8 mouse cellular contexts compared by ENCODE assay signal in genomic region chr3:30995283-30995898, GRCm38 (mm10). TPM values are rescaled to one million over a fixed set of nuclear protein-coding genes. Genes with fewer than 3 reads are reported as not detected.
DNase-seq lines count a peak whose midpoint lies in the region; ATAC-seq and TF ChIP-seq lines count a peak whose summit lies in the region.

TSS of gene Prkci (plus strand) at chr3:30995747.

- peaks cover 23% of the 10 kb centered on the region for H3K79me2 ChIP-seq in CH12.LX (replicated peaks; ENCODE audit: control insufficient read depth, extremely low read depth, insufficient read depth, poor library complexity, severe bottlenecking)

- H3K27ac ChIP-seq in CH12.LX (ENCODE audit: insufficient read depth, low read depth), result peak within 1 kb of the TSS; percentile 5; the same call in 1 of the 2 replicates
- H3K27ac ChIP-seq in forebrain, embryonic 11.5 days (ENCODE audit: low read depth, low read length), result peak within 1 kb of the TSS; percentile 25; the same call in 1 of the 2 replicates
- H3K27ac ChIP-seq in heart, embryonic 16.5 days (ENCODE audit: low read length), result peak within 1 kb of the TSS; percentile 93
- peak within 1 kb of the TSS; percentile 56 for H3K27ac ChIP-seq in liver, embryonic 15.5 days (replicated peaks)
- H3K27ac ChIP-seq in neural tube, embryonic 12.5 days, result no peak within 1 kb of the TSS; the same call in 1 of the 2 replicates

- peak within 1 kb of the TSS; percentile 64 for H3K9ac ChIP-seq in CH12.LX (ENCODE audit: insufficient read depth, low read depth)
- H3K9ac ChIP-seq in forebrain, embryonic 11.5 days (ENCODE audit: low read length), result peak within 1 kb of the TSS; percentile 92
- peak within 1 kb of the TSS; percentile 97 for H3K9ac ChIP-seq in heart, embryonic 16.5 days (ENCODE audit: low read length)
- peak within 1 kb of the TSS; percentile 81 for H3K9ac ChIP-seq in liver, embryonic 15.5 days
- peak within 1 kb of the TSS; percentile 88 for H3K9ac ChIP-seq in neural tube, embryonic 12.5 days

- TF ChIP-seq EP300 in CH12.LX (IDR thresholded peaks at IDR 0.05; ENCODE audit: low read length), result no peak

- dilution Hi-C loops in CH12.LX (cut with MboI; ENCODE audit: extremely low pct_ligation_motif_present, extremely low pct_unique_long_range_greater_than_20kb, low sequenced_read_pairs), result no loop called here

- H3K27me3 ChIP-seq in CH12.LX (replicated peaks), result no peaks in the 10 kb centered on the region
- no peaks in the 10 kb centered on the region for H3K27me3 ChIP-seq in forebrain, embryonic 11.5 days (ENCODE audit: control insufficient read depth, insufficient read depth, low read length)
- no peaks in the 10 kb centered on the region for H3K27me3 ChIP-seq in heart, embryonic 16.5 days (ENCODE audit: control insufficient read depth, insufficient read depth, low read length)
- H3K27me3 ChIP-seq in liver, embryonic 15.5 days, result no peaks in the 10 kb centered on the region
- H3K27me3 ChIP-seq in neural tube, embryonic 12.5 days (replicated peaks), result no peaks in the 10 kb centered on the region

- no peak for TF ChIP-seq CTCF in CH12.LX (conservative IDR thresholded peaks at IDR 0.05 in 1 of 2, IDR thresholded peaks at IDR 0.05 in 1 of 2; ENCODE audit: low read depth in 2 of 2, low read length in 2 of 2)

- in situ Hi-C loops in CH12.LX (cut with MboI; ENCODE audit: low pct_ligation_motif_present, low pct_unique_long_range_greater_than_20kb, low sequenced_read_pairs), result loop anchor here (25.0 kb wide), 1 partner anchor 408 kb away; the partner anchor contains the start of gene Actrt3

- peak within 1 kb of the TSS; percentile 82 to 94 (median 83) for H3K4me3 ChIP-seq in CH12.LX (replicated peaks in 1 of 3; ENCODE audit: low read depth in 2 of 3, low read length in 2 of 3, poor library complexity in 1 of 3)
- peak within 1 kb of the TSS; percentile 85 for H3K4me3 ChIP-seq in forebrain, embryonic 11.5 days (ENCODE audit: low read depth, low read length)
- peak within 1 kb of the TSS; percentile 97 for H3K4me3 ChIP-seq in heart, embryonic 16.5 days (ENCODE audit: low read length)
- H3K4me3 ChIP-seq in liver, embryonic 15.5 days (replicated peaks), result peak within 1 kb of the TSS; percentile 88
- H3K4me3 ChIP-seq in neural tube, embryonic 12.5 days, result peak within 1 kb of the TSS; percentile 88

- under 1% methylated on average over 43 of the region's 50 CpGs for WGBS in forebrain, embryonic 11.5 days
- WGBS in heart, embryonic 16.5 days, result under 1% methylated on average over 39 of the region's 50 CpGs
- under 1% methylated on average over 50 of the region's 50 CpGs for WGBS in liver, embryonic 15.5 days (ENCODE audit: insufficient replicate concordance)
- under 1% methylated on average over 48 of the region's 50 CpGs for WGBS in neural tube, embryonic 12.5 days

- no peaks in the 10 kb centered on the region for H3K36me3 ChIP-seq in CH12.LX (replicated peaks in 1 of 2; ENCODE audit: control insufficient read depth in 1 of 2, insufficient read depth in 1 of 2, low read length in 1 of 2)
- no peaks in the 10 kb centered on the region for H3K36me3 ChIP-seq in forebrain, embryonic 11.5 days (ENCODE audit: control insufficient read depth, insufficient read depth, low read length)
- no peaks in the 10 kb centered on the region for H3K36me3 ChIP-seq in heart, embryonic 16.5 days (ENCODE audit: control insufficient read depth, insufficient read depth)
- H3K36me3 ChIP-seq in liver, embryonic 15.5 days (replicated peaks), result no peaks in the 10 kb centered on the region
- no peaks in the 10 kb centered on the region for H3K36me3 ChIP-seq in neural tube, embryonic 12.5 days

- peaks cover 20 to 51% of the 10 kb centered on the region in 2 experiments for H3K4me1 ChIP-seq in CH12.LX (ENCODE audit: control insufficient read depth in 1 of 2, insufficient read depth in 2 of 2)
- peaks cover 5% of the 10 kb centered on the region; the same call in 1 of the 2 replicates for H3K4me1 ChIP-seq in forebrain, embryonic 11.5 days (replicated peaks; ENCODE audit: control insufficient read depth, insufficient read depth, low read length)
- peaks cover 26% of the 10 kb centered on the region for H3K4me1 ChIP-seq in heart, embryonic 16.5 days (ENCODE audit: control insufficient read depth, insufficient read depth, low read length)
- peaks cover 38% of the 10 kb centered on the region for H3K4me1 ChIP-seq in liver, embryonic 15.5 days (replicated peaks)
- peaks cover 14% of the 10 kb centered on the region for H3K4me1 ChIP-seq in neural tube, embryonic 12.5 days

- TF ChIP-seq POLR2A in CH12.LX (IDR thresholded peaks at IDR 0.05; ENCODE audit: low read depth, low read length), result peak; percentile 68

- DNase-seq in CH12.LX (ENCODE audit: extremely low read depth), result peak; percentile 88
- DNase-seq in c-Kit-positive CD71-positive TER-119-negative erythroid progenitor cells, embryonic 14.5 days (ENCODE audit: low read depth), result peak; percentile 87
- peak; percentile 97 for DNase-seq in forebrain, embryonic 11.5 days (ENCODE audit: low spot score)
- peak; percentile 94 to 97 for DNase-seq in kidney, postnatal 36 days
- DNase-seq in telencephalon, adult 2 months (ENCODE audit: low read depth, low spot score), result peak; percentile 97

- ATAC-seq in forebrain, embryonic 11.5 days (replicated peaks; ENCODE audit: low FRiP score), result peak; percentile 98
- ATAC-seq in heart, embryonic 16.5 days (replicated peaks; ENCODE audit: extremely low read depth, insufficient read depth, low FRiP score), result peak; percentile 98
- ATAC-seq in liver, embryonic 15.5 days (ENCODE audit: insufficient read depth), result peak; percentile 98
- ATAC-seq in neural tube, embryonic 12.5 days (ENCODE audit: low FRiP score, low read depth), result peak; percentile 98

- no peak for TF ChIP-seq RAD21 in CH12.LX (IDR thresholded peaks at IDR 0.05; ENCODE audit: low read depth, low read length)

- H3K9me3 ChIP-seq in CH12.LX (replicated peaks; ENCODE audit: low read length), result no peaks in the 10 kb centered on the region
- no peaks in the 10 kb centered on the region for H3K9me3 ChIP-seq in forebrain, embryonic 11.5 days (ENCODE audit: control insufficient read depth, low read length)
- H3K9me3 ChIP-seq in heart, embryonic 16.5 days (replicated peaks; ENCODE audit: control insufficient read depth, low read length), result no peaks in the 10 kb centered on the region
- H3K9me3 ChIP-seq in liver, embryonic 15.5 days (replicated peaks), result no peaks in the 10 kb centered on the region
- no peaks in the 10 kb centered on the region for H3K9me3 ChIP-seq in neural tube, embryonic 12.5 days

- peak within 1 kb of the TSS; percentile 88 for H3K4me2 ChIP-seq in CH12.LX (ENCODE audit: insufficient read depth, low read depth, poor library complexity, severe bottlenecking)
- peak within 1 kb of the TSS; percentile 70 for H3K4me2 ChIP-seq in forebrain, embryonic 11.5 days (ENCODE audit: low read depth, low read length, severe bottlenecking)
- H3K4me2 ChIP-seq in heart, embryonic 16.5 days (ENCODE audit: low read depth, low read length), result peak within 1 kb of the TSS; percentile 77
- peak within 1 kb of the TSS; percentile 95 for H3K4me2 ChIP-seq in liver, embryonic 15.5 days
- H3K4me2 ChIP-seq in neural tube, embryonic 12.5 days (replicated peaks), result peak within 1 kb of the TSS; percentile 77

TF ChIP-seq in CH12.LX, 34 proteins besides CTCF, POLR2A, EP300 and RAD21 (continues in another document):
- TF ChIP-seq POLR2AphosphoS2 (IDR thresholded peaks at IDR 0.05; ENCODE audit: low read depth, low read length), result 0 out of 2 replicates have a peak, but pooled peaks have one; percentile 41
- TF ChIP-seq MXI1 (IDR thresholded peaks at IDR 0.05; ENCODE audit: low read depth, low read length), result peak; percentile 75; the same call in 1 of the 2 replicates
- 0 out of 2 replicates have a peak, but pooled peaks have one; percentile 11 for TF ChIP-seq UBTF (IDR thresholded peaks at IDR 0.05; ENCODE audit: low read depth, low read length)
- peak; percentile 45; the same call in 1 of the 2 replicates for TF ChIP-seq TCF12 (IDR thresholded peaks at IDR 0.05; ENCODE audit: low read depth, low read length)
- no peak for TF ChIP-seq CHD2 (IDR thresholded peaks at IDR 0.05; ENCODE audit: low read length)
- no peak for TF ChIP-seq ZMIZ1 (IDR thresholded peaks at IDR 0.05; ENCODE audit: low read depth, low read length)
- TF ChIP-seq TBP (conservative IDR thresholded peaks at IDR 0.05; ENCODE audit: low read depth, low read length), result peak; percentile 70
- peak; percentile 62 for TF ChIP-seq NELFE (IDR thresholded peaks at IDR 0.05; ENCODE audit: low read depth, low read length)
- TF ChIP-seq SIN3A (IDR thresholded peaks at IDR 0.05; ENCODE audit: low read length), result peak; percentile 21; the same call in 1 of the 2 replicates
- peak; percentile 86; the same call in 1 of the 2 replicates for TF ChIP-seq E2F4 (IDR thresholded peaks at IDR 0.05; ENCODE audit: insufficient replicate concordance, low read depth, low read length)
- TF ChIP-seq ZC3H11A (IDR thresholded peaks at IDR 0.05; ENCODE audit: low read depth, low read length), result no peak
- TF ChIP-seq JUN (IDR thresholded peaks at IDR 0.05; ENCODE audit: insufficient read depth, low read depth, low read length), result 0 out of 2 replicates have a peak, but pooled peaks have one; percentile 7
- TF ChIP-seq BHLHE40 (IDR thresholded peaks at IDR 0.05; ENCODE audit: low read depth, low read length), result no peak
- 0 out of 2 replicates have a peak, but pooled peaks have one; percentile 29 for TF ChIP-seq RCOR1 (conservative IDR thresholded peaks at IDR 0.05; ENCODE audit: low read depth, low read length)
- TF ChIP-seq SMC3 (IDR thresholded peaks at IDR 0.05; ENCODE audit: low read depth, low read length), result no peak
- peak; percentile 93 for TF ChIP-seq KAT2A (IDR thresholded peaks at IDR 0.05; ENCODE audit: insufficient replicate concordance, low read length)
- no peak for TF ChIP-seq PAX5 (IDR thresholded peaks at IDR 0.05; ENCODE audit: low read length)
- peak; percentile 100 for TF ChIP-seq CHD1 (IDR thresholded peaks at IDR 0.05; ENCODE audit: low read depth, low read length)
- TF ChIP-seq ETS1 (conservative IDR thresholded peaks at IDR 0.05; ENCODE audit: low read depth, low read length), result peak; percentile 19; the same call in 1 of the 2 replicates
- peak; percentile 99 for TF ChIP-seq HCFC1 (IDR thresholded peaks at IDR 0.05; ENCODE audit: low read depth, low read length)
- TF ChIP-seq ELF1 (IDR thresholded peaks at IDR 0.05; ENCODE audit: low read depth, low read length), result peak; percentile 97

RNA-seq across cellular contexts. Expression of gene Prkci, which starts in this region (rescaled TPM):
- total RNA-seq in CH12.LX (2012; rRNA removed) (14.8 and 14.9 TPM in 2 replicates), CH12.LX (2014; rRNA removed) (16.7 and 17.2 TPM in 2 replicates)
- 17.1 and 18.3 TPM in 2 replicates for polyA plus RNA-seq in CH12.LX (2012; ENCODE audit: insufficient read length, low read depth)
- polyA plus RNA-seq in forebrain, embryonic 11.5 days (2014; fragmentation: Nextera tagmentation; extraction: Ambion mirVana), result 41.8 and 44.9 TPM in 2 replicates
- polyA plus RNA-seq in heart, embryonic 16.5 days (2015; fragmentation: Nextera tagmentation; extraction: Ambion mirVana), result 16.9 and 17.1 TPM in 2 replicates
- polyA plus RNA-seq in liver, embryonic 15.5 days (2015; fragmentation: Nextera tagmentation; extraction: Ambion mirVana), result 5.1 and 5.4 TPM in 2 replicates
- 34.6 and 37.9 TPM in 2 replicates for polyA plus RNA-seq in neural tube, embryonic 12.5 days (2016; fragmentation: Nextera tagmentation; extraction: Ambion mirVana)
